Mouse (Mus musculus) brown adipose tissue, adult 24 weeks (tissue): Measurements from ENCODE around the gene Adrm1. TPM values are rescaled to one million over a fixed set of nuclear protein-coding genes. Genes with fewer than 3 reads are reported as not detected.

Experiments
- H3K27ac ChIP-seq: fragments of 200-500 bp; replicated peaks from 2 replicates; pipeline ENCODE4 v1.5.1; 2012; ENCODE audit warnings: low read depth, mild to moderate bottlenecking, low read length
- H3K4me1 ChIP-seq: fragments of 200-500 bp; 2 replicates; pipeline ENCODE4 v1.6.1; 2012; ENCODE audit warnings: low read length, mixed read lengths; ENCODE audit not compliant: control insufficient read depth, insufficient read depth, insufficient read length
- H3K4me3 ChIP-seq: fragments of 200-500 bp; 2 replicates; pipeline ENCODE4 v1.5.1; 2012; ENCODE audit warnings: low read depth, mild to moderate bottlenecking, low read length, moderate library complexity; ENCODE audit not compliant: insufficient read depth
- polyA plus RNA-seq: library from polyadenylated mRNA; stranded (reverse); fragments of >200 nt; gene quantifications from 2 replicates; pipeline ENCODE4 v1.2.4, GENCODE M21; 2012; ENCODE audit not compliant: missing spikeins, insufficient read depth, insufficient read length

Adrm1 gene
- polyA plus RNA-seq, 1 experiment = 105 TPM

DNA sequence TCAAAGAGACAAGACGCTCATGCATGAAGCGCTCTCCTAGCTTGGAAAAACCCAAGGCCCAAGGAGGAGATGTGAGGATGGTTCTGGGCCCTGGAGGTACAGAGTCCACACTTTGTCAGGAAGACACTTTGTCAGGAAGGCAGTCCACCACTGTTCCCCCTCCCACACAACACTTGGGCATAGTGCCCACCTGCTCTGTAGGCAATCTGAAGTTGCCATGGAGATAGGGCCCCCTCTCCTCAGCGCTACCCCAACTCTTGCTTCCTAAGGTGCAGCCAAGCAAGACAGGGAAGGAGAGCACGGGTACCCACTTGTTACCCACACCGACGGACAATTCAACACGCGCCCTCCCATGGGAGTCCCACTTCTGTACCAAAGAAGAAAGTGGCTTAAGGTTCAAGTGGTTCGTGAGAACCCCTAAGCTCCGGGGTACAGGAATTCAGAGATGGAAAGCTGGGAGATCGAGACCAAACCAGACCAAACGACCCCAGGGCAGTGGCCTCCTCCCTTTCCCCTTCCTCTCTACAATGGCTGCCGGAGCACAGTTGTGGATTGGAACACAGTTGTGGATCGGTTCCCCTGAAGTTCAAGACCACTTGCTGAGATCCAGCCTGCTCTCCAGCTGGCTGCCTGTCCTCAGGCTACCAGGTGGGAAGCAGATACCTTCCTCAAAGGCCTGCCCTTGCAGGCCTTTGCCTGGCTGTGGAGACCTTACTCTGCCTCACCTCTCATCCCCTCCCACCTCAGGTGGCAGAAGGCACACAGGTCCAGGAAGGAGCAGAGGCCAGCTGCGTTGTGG is 48.1 kb downstream of the Adrm1 start:
- H3K4me3 ChIP-seq = no peak overlapping the region
- H3K27ac ChIP-seq = peak overlapping the region; percentile 95
- peaks cover 61% of the 10 kb centered on the region for H3K4me1 ChIP-seq

DNA sequence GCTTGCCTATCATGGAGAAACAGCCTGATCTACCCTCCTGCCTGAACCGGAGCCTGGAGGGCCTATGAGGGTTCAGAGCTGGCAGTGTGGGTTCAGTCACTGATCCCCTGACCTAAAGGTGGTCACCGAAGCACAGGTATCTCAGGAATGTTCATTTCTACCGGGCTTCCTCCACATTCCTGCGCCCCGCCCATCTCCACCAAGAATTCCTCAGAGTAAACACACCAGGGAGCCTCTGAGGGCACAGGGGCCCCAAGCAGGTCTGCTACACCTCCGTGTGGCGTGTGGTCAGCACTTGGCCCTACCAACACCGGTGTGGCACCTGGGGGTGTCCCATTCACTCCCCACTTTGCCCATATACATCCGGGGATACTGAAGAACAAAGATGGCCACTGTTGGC is 48.9 kb downstream of the Adrm1 start:
- H3K4me3 ChIP-seq = no peak overlapping the region
- peak overlapping the region; percentile 95 for H3K27ac ChIP-seq
- H3K4me1 ChIP-seq = peaks cover 54% of the 10 kb centered on the region

DNA sequence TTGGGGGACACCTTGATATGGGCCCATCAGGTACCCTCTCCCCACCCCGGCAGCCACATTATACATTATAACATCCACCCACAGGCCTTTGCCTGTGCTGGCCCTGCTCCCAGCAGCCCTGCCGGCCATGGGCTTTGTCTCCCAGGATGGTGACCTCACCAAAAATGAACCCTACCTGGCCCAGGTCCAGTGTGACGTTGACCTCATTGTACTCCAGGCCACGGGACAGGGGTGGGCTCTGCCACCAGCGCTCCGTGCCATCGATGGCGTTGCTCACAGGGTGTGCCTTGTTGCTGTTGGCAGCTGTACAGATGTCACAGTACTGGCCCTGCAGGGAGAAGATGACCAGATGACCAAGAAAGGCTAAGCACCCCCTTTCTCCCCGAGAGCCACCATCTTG is 49.8 kb downstream of the Adrm1 start:
- Histone ChIP-seq H3K27ac (0 out of 2 replicates have a peak overlapping the region, but pooled peaks have one; percentile 17), H3K4me3 (no peak overlapping the region), H3K4me1 (peaks cover 46% of the 10 kb centered on the region)

DNA sequence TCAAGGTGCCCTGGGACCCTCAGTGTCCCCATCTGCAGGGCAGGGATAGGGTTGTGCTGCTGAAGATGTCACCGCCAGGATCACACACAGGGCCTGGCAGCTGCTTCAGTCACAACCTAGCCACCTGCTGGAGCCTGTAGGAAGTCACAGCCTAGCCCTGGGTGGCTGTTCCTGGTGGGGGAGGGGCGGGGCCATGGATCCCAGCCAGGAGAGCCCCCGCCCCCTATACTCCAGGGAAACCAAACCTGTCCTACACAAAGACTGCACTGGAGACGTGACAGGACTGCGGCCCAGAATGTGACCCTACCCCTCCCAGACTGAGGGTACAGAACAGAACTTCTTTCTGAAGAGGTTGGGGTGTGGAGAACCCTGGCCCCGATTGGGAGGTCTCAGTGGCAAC is 51.0 kb downstream of the Adrm1 start:
- Histone ChIP-seq H3K4me1 (peaks cover 44% of the 10 kb centered on the region), H3K4me3 (no peak overlapping the region), H3K27ac (peak overlapping the region; percentile 33; the same call in 1 of the 2 replicates)

DNA sequence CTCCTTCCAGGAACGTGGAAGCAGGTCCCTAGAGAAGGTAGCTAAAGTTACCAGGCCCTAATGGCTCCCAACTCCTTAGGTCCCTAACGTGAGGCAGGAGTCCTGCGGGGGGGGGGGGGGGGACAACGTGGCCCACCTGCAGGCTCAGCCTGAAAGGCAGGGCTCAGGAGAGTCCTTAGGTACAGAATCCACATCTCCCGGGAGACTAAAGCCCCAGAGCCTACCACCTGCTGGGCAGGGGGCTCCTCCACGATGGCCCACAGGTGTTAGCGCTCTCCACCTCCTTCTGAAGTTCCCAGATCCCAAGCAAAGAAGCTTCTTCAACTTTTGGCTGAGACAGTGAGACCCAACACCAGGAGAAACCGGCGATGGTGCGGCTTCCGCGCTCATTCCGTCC is 53.4 kb downstream of the Adrm1 start:
- H3K4me1 ChIP-seq = peaks cover 35% of the 10 kb centered on the region
- H3K27ac ChIP-seq = peak overlapping the region; percentile 1; the same call in 1 of the 2 replicates
- H3K4me3 ChIP-seq = peak overlapping the region; percentile 71

DNA sequence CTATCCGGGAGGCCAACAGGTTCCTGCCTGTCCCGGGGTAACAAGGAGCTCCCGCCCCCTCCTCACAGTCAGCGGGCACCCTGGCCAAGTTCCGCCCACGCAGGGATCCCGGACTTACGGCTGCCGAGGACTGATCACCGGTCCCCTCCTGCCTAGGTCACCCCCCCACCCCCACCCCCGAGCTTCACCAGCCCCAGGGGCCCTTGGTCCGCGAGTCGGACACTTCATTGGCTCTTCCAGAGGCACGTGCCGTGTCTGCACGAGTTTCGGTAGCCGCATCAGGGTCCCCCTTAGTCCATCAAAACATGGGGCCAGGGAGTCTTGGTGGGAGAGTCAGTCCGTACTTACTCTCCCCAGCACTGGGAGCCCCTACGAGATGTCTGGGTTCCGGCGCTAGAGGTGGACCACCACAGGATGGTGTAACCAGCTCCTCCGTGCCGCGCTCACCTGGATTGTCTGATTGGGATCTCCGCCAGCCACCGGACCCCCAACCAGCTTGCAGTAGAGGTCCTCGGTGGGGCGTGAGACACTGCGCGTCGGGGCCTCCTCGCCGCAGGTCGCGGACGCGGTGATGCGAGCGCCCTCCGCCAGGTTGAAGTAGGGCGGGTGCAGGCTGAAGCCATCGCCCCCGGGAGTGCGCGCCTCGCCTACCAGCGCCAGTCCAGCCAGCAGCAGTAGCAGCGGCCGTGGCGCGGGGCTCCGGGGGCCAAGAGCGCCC is 53.9 kb downstream of the Adrm1 start:
- peak overlapping the region; percentile 71 for H3K4me3 ChIP-seq
- H3K4me1 ChIP-seq = peaks cover 34% of the 10 kb centered on the region
- H3K27ac ChIP-seq = peak overlapping the region; percentile 37

Other genes with a start within 250 kb of the Adrm1 start
- gene Taf4, start 194.8 kb upstream of the Adrm1 start, polyA plus RNA-seq = 7.1 and 8.0 TPM in 2 replicates
- 19.9 and 25.8 TPM in 2 replicates for gene Lsm14b, start 146.5 kb upstream of the Adrm1 start, polyA plus RNA-seq
- 177 and 196 TPM in 2 replicates for gene Psma7, start 129.1 kb upstream of the Adrm1 start, polyA plus RNA-seq
- gene Ss18l1, start 129.0 kb upstream of the Adrm1 start, polyA plus RNA-seq = 1.2 and 1.5 TPM in 2 replicates
- gene Mtg2, start 100.9 kb upstream of the Adrm1 start, polyA plus RNA-seq = 17.4 and 21.7 TPM in 2 replicates
- not detected in 2 replicates for gene Hrh3, start 67.0 kb upstream of the Adrm1 start, polyA plus RNA-seq
- 27.2 and 38.7 TPM in 2 replicates for gene Osbpl2, start 52.2 kb upstream of the Adrm1 start, polyA plus RNA-seq
- 3.2 and 7.3 TPM in 2 replicates for gene Lama5, start 54.4 kb downstream of the Adrm1 start, polyA plus RNA-seq
- 875 and 1,284 TPM in 2 replicates for gene Rps21, start 85.9 kb downstream of the Adrm1 start, polyA plus RNA-seq
- gene Cables2, start 102.0 kb downstream of the Adrm1 start, polyA plus RNA-seq = 4.6 and 5.1 TPM in 2 replicates
- gene Rbbp8nl, start 118.4 kb downstream of the Adrm1 start, polyA plus RNA-seq = not detected in 2 replicates
- gene Gata5, start 163.2 kb downstream of the Adrm1 start, polyA plus RNA-seq = not detected in 2 replicates